Mouse (Mus musculus) megakaryocyte, embryonic 14.5 days (primary cell): Measurements from ENCODE around the gene Ttc23. TPM values are rescaled to one million over a fixed set of nuclear protein-coding genes. Genes with fewer than 3 reads are reported as not detected.
A peak's percentile ranks its signal among the peaks of the same experiment; 100 is the strongest.

Source experiments
- H3K27me3 ChIP-seq: replicated peaks from 2 replicates; pipeline ENCODE3; 2012; ENCODE audit warnings: inconsistent platforms
- H3K36me3 ChIP-seq: replicated peaks from 2 replicates; pipeline ENCODE3; 2012; ENCODE audit warnings: low read length, inconsistent platforms, mixed read lengths
- H3K4me1 ChIP-seq: 2 replicates; pipeline ENCODE4 v1.6.1; 2012; ENCODE audit warnings: inconsistent platforms
- H3K4me3 ChIP-seq: replicated peaks from 2 replicates; pipeline ENCODE3; 2012; ENCODE audit warnings: moderate library complexity, mild to moderate bottlenecking, inconsistent platforms
- H3K9me3 ChIP-seq: 2 replicates; pipeline ENCODE4 v1.6.1; 2012; ENCODE audit warnings: inconsistent platforms
- FLI1 ChIP-seq: IDR thresholded peaks from 2 replicates; pipeline ENCODE4 v1.6.1; 2012; ENCODE audit warnings: low read length, inconsistent platforms, mixed read lengths
- GATA1 ChIP-seq: IDR thresholded peaks from 3 replicates; pipeline ENCODE4 v1.6.1; 2012; ENCODE audit warnings: mixed read lengths, low read length, inconsistent platforms, borderline replicate concordance
- polyA plus RNA-seq: library from polyadenylated mRNA; stranded (reverse); fragments of >175 nt; gene quantifications from 2 replicates; pipeline ENCODE4 v1.2.3, GENCODE M21; 2012; ENCODE audit warnings: low replicate concordance; ENCODE audit not compliant: insufficient read depth

Gene Ttc23
- polyA plus RNA-seq, 1 experiment = 4.3 TPM

GRCm38 (mm10) chr7:67713820-67714510, 66.8 kb downstream of the Ttc23 start:
- H3K4me1 ChIP-seq = peaks cover 61% of the 10 kb centered on the region
- H3K4me3 ChIP-seq = no peak overlapping the region
- no peaks in the 10 kb centered on the region for H3K27me3 ChIP-seq
- TF ChIP-seq FLI1 = no peak
- TF ChIP-seq GATA1 = no peak
- no peaks in the 10 kb centered on the region for H3K9me3 ChIP-seq
- peaks cover 14% of the 10 kb centered on the region for H3K36me3 ChIP-seq

GRCm38 (mm10) chr7:67715176-67715575, 68.0 kb downstream of the Ttc23 start:
- TF ChIP-seq FLI1 (no peak), GATA1 (no peak)
- Histone ChIP-seq H3K4me1 (peaks cover 62% of the 10 kb centered on the region), H3K9me3 (no peaks in the 10 kb centered on the region), H3K27me3 (peaks cover 4% of the 10 kb centered on the region), H3K4me3 (no peak overlapping the region), H3K36me3 (peaks cover 11% of the 10 kb centered on the region)

- Histone ChIP-seq H3K36me3 (peaks cover 11% of the 10 kb centered on the region), H3K4me1 (peaks cover 52% of the 10 kb centered on the region), H3K4me3 (peak overlapping the region; percentile 80), H3K9me3 (no peaks in the 10 kb centered on the region), H3K27me3 (peaks cover 4% of the 10 kb centered on the region)
- TF ChIP-seq GATA1 (no peak), FLI1 (no peak)
These were observed 69.1 kb downstream of the Ttc23 start for GRCm38 (mm10) chr7:67716213-67716878.

DNA sequence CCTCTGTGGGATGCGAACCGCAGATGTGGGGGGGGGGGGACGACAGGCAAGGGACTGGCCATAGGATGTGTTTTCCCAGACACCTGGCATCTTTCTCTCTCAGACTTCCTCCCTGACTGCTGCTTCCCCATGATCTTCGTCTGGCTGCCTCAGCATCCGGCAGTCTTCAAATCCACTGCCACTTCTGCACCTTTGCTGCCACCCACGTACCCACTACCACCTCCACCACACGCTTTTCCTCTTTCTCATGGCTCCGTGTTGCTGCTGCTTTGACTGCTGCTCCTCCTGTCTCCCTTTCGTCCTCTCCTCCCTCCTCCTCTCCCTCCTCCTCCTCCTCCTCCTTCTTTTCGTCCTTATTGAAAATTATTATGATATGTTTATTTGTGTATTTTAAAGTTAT, 69.7 kb downstream of the Ttc23 start:
- peaks cover 52% of the 10 kb centered on the region for H3K4me1 ChIP-seq
- no peaks in the 10 kb centered on the region for H3K9me3 ChIP-seq
- H3K36me3 ChIP-seq = peaks cover 8% of the 10 kb centered on the region
- H3K27me3 ChIP-seq = peaks cover 4% of the 10 kb centered on the region
- TF ChIP-seq GATA1 (no peak), FLI1 (no peak)
- H3K4me3 ChIP-seq = peak overlapping the region; percentile 80

GRCm38 (mm10) chr7:67717520-67717919, 70.3 kb downstream of the Ttc23 start:
- Histone ChIP-seq H3K36me3 (peaks cover 7% of the 10 kb centered on the region), H3K27me3 (peaks cover 4% of the 10 kb centered on the region), H3K4me1 (peaks cover 52% of the 10 kb centered on the region), H3K9me3 (no peaks in the 10 kb centered on the region), H3K4me3 (no peak overlapping the region)
- TF ChIP-seq FLI1 = no peak

DNA sequence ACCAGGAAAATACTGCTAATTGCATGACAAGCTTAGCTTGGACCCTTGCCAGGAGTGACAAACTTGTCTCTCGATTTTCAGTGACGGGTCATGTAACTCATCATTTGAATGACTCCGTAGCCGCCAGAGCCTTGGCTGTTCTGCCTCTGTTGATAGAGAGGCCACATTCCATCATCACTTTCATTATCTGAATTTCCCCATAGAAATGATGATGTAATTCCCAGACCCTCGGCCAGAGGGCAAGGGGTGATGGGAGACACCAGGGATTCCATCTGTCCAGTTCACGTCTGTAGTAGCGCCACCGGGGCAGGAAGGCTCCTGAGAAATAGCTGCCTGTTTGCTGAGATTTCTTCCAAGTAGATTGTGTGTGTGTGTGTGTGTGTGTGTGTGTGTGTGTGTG, 71.6 kb downstream of the Ttc23 start:
- TF ChIP-seq FLI1 (no peak), GATA1 (no peak)
- Histone ChIP-seq H3K27me3 (peaks cover 4% of the 10 kb centered on the region), H3K4me3 (no peak overlapping the region), H3K9me3 (no peaks in the 10 kb centered on the region), H3K36me3 (peaks cover 4% of the 10 kb centered on the region), H3K4me1 (peaks cover 52% of the 10 kb centered on the region)

DNA sequence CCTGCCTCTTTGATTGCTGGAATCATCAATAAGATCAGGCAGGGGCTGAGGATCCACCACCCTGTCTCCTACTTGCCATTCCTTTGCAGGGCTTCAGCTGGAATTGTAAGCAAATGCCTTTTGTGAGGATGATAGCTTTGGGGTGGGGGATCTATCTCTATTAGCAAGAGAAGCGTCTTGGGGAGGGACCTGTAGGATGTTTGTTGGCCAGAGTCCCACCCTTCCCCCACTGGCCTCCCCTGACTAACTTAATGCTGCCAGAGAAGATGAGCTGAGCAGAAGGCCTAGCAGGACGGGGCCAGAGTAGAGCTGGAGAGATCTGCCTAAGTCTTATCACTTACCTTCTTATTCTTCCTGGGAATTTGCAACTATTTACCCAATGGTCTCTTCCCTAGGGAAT, 75.0 kb downstream of the Ttc23 start:
- peaks cover 4% of the 10 kb centered on the region for H3K27me3 ChIP-seq
- peaks cover 19% of the 10 kb centered on the region for H3K4me1 ChIP-seq
- no peaks in the 10 kb centered on the region for H3K9me3 ChIP-seq
- no peak overlapping the region for H3K4me3 ChIP-seq
- H3K36me3 ChIP-seq = peaks cover 11% of the 10 kb centered on the region
- TF ChIP-seq FLI1 (no peak), GATA1 (no peak)

DNA sequence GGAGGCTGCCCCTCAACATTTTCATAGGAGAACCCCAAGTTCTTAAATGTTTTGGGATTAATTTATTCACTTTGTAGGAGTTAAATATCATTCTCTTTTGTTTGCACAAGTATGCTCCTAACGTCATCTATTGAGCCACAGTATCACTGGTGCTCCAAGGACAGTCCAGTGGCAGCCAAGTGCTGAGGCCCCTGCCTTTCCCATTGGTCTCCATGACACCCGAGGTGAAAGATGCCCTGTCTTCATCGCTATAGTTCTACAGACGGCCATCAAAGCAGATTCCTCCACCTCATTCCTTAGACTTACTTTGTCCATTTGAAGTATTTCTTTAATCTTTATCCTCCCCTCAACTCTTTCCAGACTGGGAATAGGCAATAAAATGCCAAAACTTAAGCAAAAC, 77.3 kb downstream of the Ttc23 start:
- no peak for TF ChIP-seq GATA1
- no peak for TF ChIP-seq FLI1
- Histone ChIP-seq H3K4me1 (peaks cover 4% of the 10 kb centered on the region), H3K9me3 (peaks cover 16% of the 10 kb centered on the region), H3K4me3 (no peak overlapping the region), H3K36me3 (peaks cover 20% of the 10 kb centered on the region), H3K27me3 (peaks cover 3% of the 10 kb centered on the region)

GRCm38 (mm10) chr7:67725016-67725415, 77.8 kb downstream of the Ttc23 start:
- Histone ChIP-seq H3K4me3 (no peak overlapping the region), H3K4me1 (no peaks in the 10 kb centered on the region; the same call in none of the 2 replicates)
- no peak for TF ChIP-seq FLI1

DNA sequence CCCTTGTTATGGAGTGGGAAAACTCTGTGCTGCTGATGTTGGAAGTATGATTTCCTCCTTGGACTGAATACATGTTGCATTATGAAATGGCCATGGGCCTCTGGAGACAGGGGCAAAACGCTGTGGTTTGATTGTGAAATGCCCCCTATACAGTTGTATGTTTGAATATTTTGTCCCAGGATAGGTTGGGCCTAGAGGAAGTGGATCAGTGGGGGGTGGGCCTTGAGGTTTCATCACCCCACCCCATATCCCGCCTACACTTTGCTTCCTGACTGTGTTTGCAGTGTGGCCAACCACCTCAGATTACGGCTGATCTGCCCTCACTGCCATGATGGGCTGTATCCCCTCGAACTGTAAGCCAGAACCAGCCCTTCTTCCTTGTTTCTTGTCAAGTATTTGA, 81.0 kb downstream of the Ttc23 start:
- H3K4me1 ChIP-seq = no peaks in the 10 kb centered on the region
- peaks cover 20% of the 10 kb centered on the region for H3K36me3 ChIP-seq
- H3K9me3 ChIP-seq = peaks cover 16% of the 10 kb centered on the region
- H3K27me3 ChIP-seq = peaks cover 2% of the 10 kb centered on the region
- no peak for TF ChIP-seq GATA1
- no peak for TF ChIP-seq FLI1
- H3K4me3 ChIP-seq = no peak overlapping the region

More at GRCm38 (mm10) chr7:67725016-67725415, 77.8 kb downstream of the Ttc23 start:
- Histone ChIP-seq H3K27me3 (no peaks in the 10 kb centered on the region), H3K9me3 (peaks cover 16% of the 10 kb centered on the region), H3K36me3 (peaks cover 20% of the 10 kb centered on the region)

DNA sequence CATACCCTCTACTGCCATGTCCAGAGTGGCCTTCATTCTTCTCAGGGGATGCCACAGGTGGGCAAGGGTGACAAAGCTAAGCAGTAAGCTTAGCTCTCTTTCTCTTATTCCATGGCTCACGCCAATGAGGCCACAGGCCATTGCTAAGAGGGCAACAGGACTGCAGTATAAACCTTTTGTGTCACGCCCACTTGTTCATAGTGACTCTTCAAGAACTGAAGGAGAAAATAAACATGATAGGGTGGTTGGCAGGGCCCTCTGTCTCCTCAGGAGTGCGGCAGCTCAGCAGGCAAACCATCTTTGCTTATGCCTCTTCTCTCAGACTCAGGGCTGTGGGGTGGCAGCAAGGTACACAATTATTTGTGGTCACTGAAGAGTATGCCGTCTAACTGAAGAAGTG, 81.6 kb downstream of the Ttc23 start:
- H3K4me3 ChIP-seq = no peak overlapping the region
- TF ChIP-seq FLI1 = no peak
- no peak for TF ChIP-seq GATA1
- no peaks in the 10 kb centered on the region for H3K4me1 ChIP-seq
- H3K27me3 ChIP-seq = peaks cover 8% of the 10 kb centered on the region
- peaks cover 20% of the 10 kb centered on the region for H3K36me3 ChIP-seq
- peaks cover 16% of the 10 kb centered on the region for H3K9me3 ChIP-seq
